Mouse (Mus musculus): ENCODE measurements around the gene Tmem11.

- no peak for TF ChIP-seq CTCF (IDR thresholded peaks at IDR 0.05; ENCODE audit: low read depth, low read length)
- no peak for TF ChIP-seq POLR2A (IDR thresholded peaks at IDR 0.05; ENCODE audit: borderline replicate concordance, low read depth, low read length)
These were observed 16.8 kb upstream of the Tmem11 start for GRCm38 (mm10) chr11:60895915-60896314.
